In the genomic region with DNA sequence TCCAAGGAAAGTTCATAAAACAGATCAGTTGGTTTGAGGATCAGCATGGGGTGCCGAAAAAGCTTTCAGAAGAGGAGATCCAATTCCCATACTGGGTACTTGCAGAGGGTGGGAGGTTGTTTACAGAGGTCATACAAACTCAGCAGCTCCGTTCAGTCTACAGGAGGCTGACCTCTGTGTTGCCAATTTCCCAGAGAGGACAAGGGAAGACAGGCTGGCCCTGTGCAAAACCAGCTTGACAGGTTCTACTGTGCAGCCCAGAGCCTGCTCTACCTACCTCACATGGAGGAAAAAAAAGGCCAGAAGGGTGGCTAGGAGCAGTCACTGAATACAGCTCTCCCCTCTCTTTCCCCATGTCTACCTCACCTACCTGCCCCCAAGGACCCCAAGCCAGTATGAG, we compare ENCODE assay signal across 12 mouse cellular contexts. TPM values are rescaled to one million over a fixed set of nuclear protein-coding genes. Genes with fewer than 3 reads are reported as not detected.
A peak's percentile ranks its signal among the peaks of the same experiment; 100 is the strongest.
DNase-seq lines count a peak whose midpoint lies in the region; ATAC-seq lines count a peak whose summit lies in the region.
"Had no signal": no experiment of that assay in that cellular context is flagged by ENCODE, and none has a peak within 500 bp of the region (broad histone marks: within the 10 kb centered on the region; RNA-seq: fewer than 3 reads in every experiment).

No protein-coding gene starts in this region.

- H3K9me3 ChIP-seq in liver, embryonic 13.5 days (replicated peaks), result no peaks in the 10 kb centered on the region
- no peaks in the 10 kb centered on the region for H3K9me3 ChIP-seq in liver, embryonic 12.5 days (replicated peaks)
- H3K9me3 ChIP-seq in stomach, embryonic 14.5 days (ENCODE audit: control insufficient read depth, low read depth, low read length), result no peaks in the 10 kb centered on the region

- H3K4me1 ChIP-seq in liver, embryonic 13.5 days (replicated peaks), result peaks cover 53% of the 10 kb centered on the region
- peaks cover 44% of the 10 kb centered on the region for H3K4me1 ChIP-seq in liver, embryonic 12.5 days
- peaks cover 28% of the 10 kb centered on the region for H3K4me1 ChIP-seq in stomach, embryonic 14.5 days (ENCODE audit: control insufficient read depth, insufficient read depth, low read length)

- no peak overlapping the region for H3K27ac ChIP-seq in liver, embryonic 13.5 days
- H3K27ac ChIP-seq in liver, embryonic 12.5 days, result no peak overlapping the region
- H3K27ac ChIP-seq in stomach, embryonic 14.5 days (ENCODE audit: low read length), result peak overlapping the region; percentile 83

- peaks cover 15% of the 10 kb centered on the region for H3K36me3 ChIP-seq in liver, embryonic 13.5 days
- H3K36me3 ChIP-seq in liver, embryonic 12.5 days, result peaks cover 25% of the 10 kb centered on the region
- H3K36me3 ChIP-seq in stomach, embryonic 14.5 days (ENCODE audit: control insufficient read depth, insufficient read depth, low read length), result no peaks in the 10 kb centered on the region

- no peak overlapping the region for H3K4me3 ChIP-seq in liver, embryonic 13.5 days (replicated peaks)
- H3K4me3 ChIP-seq in liver, embryonic 12.5 days, result no peak overlapping the region
- no peak overlapping the region for H3K4me3 ChIP-seq in stomach, embryonic 14.5 days (ENCODE audit: low read depth, low read length)

- no peak overlapping the region for H3K4me2 ChIP-seq in liver, embryonic 13.5 days
- no peak overlapping the region for H3K4me2 ChIP-seq in liver, embryonic 12.5 days
- H3K4me2 ChIP-seq in stomach, embryonic 14.5 days (replicated peaks; ENCODE audit: low read depth, low read length), result peak overlapping the region; percentile 3; the same call in 1 of the 2 replicates

- WGBS in liver, embryonic 13.5 days (ENCODE audit: insufficient replicate concordance), result 81% methylated on average over 2 of the region's 2 CpGs
- WGBS in liver, embryonic 12.5 days (ENCODE audit: insufficient replicate concordance), result 76% methylated on average over 2 of the region's 2 CpGs
- WGBS in stomach, embryonic 14.5 days, result 52% methylated on average over 2 of the region's 2 CpGs

- no peak overlapping the region for H3K9ac ChIP-seq in liver, embryonic 13.5 days
- no peak overlapping the region for H3K9ac ChIP-seq in liver, embryonic 12.5 days
- peak overlapping the region; percentile 0; the same call in 1 of the 2 replicates for H3K9ac ChIP-seq in stomach, embryonic 14.5 days (replicated peaks; ENCODE audit: low read depth, low read length)

- no peak for DNase-seq in liver, embryonic 13.5 days
- DNase-seq in kidney, adult 18-20 months, result peak; percentile 46
- peak; percentile 20 to 49 for DNase-seq in kidney, postnatal 4 days
- no peak for DNase-seq in adrenal gland, adult (ENCODE audit: inconsistent age in 2 of 2, low spot score in 1 of 2)
- DNase-seq in layer of hippocampus, adult 11-12 months (ENCODE audit: low spot score), result no peak
- no peak for DNase-seq in adrenal gland, adult 18-20 months (ENCODE audit: low spot score in 2 of 2)
- DNase-seq: cerebellum, postnatal 10 days; right cerebral cortex, adult 18-20 months had no signal

- peak; percentile 22; the same call in 1 of the 2 replicates for ATAC-seq in liver, embryonic 13.5 days (ENCODE audit: low read depth)
- ATAC-seq in liver, embryonic 12.5 days, result no peak
- peak; percentile 94 for ATAC-seq in stomach, embryonic 14.5 days (ENCODE audit: insufficient number of reproducible peaks, insufficient read depth, low FRiP score, low read depth)
- ATAC-seq: hindbrain, embryonic 16.5 days; midbrain, embryonic 16.5 days had no signal

- H3K27me3 ChIP-seq in liver, embryonic 13.5 days, result no peaks in the 10 kb centered on the region
- no peaks in the 10 kb centered on the region for H3K27me3 ChIP-seq in liver, embryonic 12.5 days (replicated peaks)
- no peaks in the 10 kb centered on the region for H3K27me3 ChIP-seq in stomach, embryonic 14.5 days (ENCODE audit: control insufficient read depth, insufficient read depth, low read length)

RNA-seq across cellular contexts. Expression of gene Mark2, which starts 7.6 kb away (rescaled TPM):
- 17.7 and 21.0 TPM in 2 replicates for polyA plus RNA-seq in liver, embryonic 13.5 days (2015; fragmentation: Nextera tagmentation; extraction: Ambion mirVana)
- 41.3 and 42.0 TPM in 2 replicates for polyA plus RNA-seq in liver, embryonic 12.5 days (2016; fragmentation: Nextera tagmentation; extraction: Ambion mirVana)
- polyA plus RNA-seq in stomach, embryonic 14.5 days (2014; fragmentation: Nextera tagmentation; extraction: Ambion mirVana), result 54.4 and 63.4 TPM in 2 replicates
- 10 to 100 TPM; 63.5 to 64.0 TPM for total RNA-seq in adrenal gland, adult 18-20 months (2021)

RNA-seq across cellular contexts. Expression of gene Spindoc, which starts 48.7 kb away (rescaled TPM):
- polyA plus RNA-seq in liver, embryonic 13.5 days (2015; fragmentation: Nextera tagmentation; extraction: Ambion mirVana), result 3.7 and 4.7 TPM in 2 replicates
- 10.3 and 10.8 TPM in 2 replicates for polyA plus RNA-seq in liver, embryonic 12.5 days (2016; fragmentation: Nextera tagmentation; extraction: Ambion mirVana)
- 25.2 and 29.9 TPM in 2 replicates for polyA plus RNA-seq in stomach, embryonic 14.5 days (2014; fragmentation: Nextera tagmentation; extraction: Ambion mirVana)
- 10 to 100 TPM; 19.9 to 22.7 TPM for total RNA-seq in adrenal gland, adult 18-20 months (2021)

Comparison
In these comparisons a context has a peak if more than half of its experiments do, and no peak if none do; other contexts are left out.
1. DNase-seq: peak in kidney, adult 18-20 months (single experiment) and kidney, postnatal 4 days (2 of 2); none in liver, embryonic 13.5 days (single experiment), adrenal gland, adult (0 of 2), layer of hippocampus, adult 11-12 months (single experiment) and adrenal gland, adult 18-20 months (0 of 2).